Mouse (Mus musculus): ENCODE results near the gene Kdm5b.

- no peak for TF ChIP-seq HCFC1 (IDR thresholded peaks at IDR 0.05; ENCODE audit: borderline replicate concordance, insufficient read depth, low read length)
- TF ChIP-seq ZC3H11A (IDR thresholded peaks at IDR 0.05; ENCODE audit: borderline replicate concordance, low read depth, low read length): no peak
These were observed 83.7 kb downstream of the Kdm5b start for GRCm38 (mm10) chr1:134643702-134644101.
